Mouse (Mus musculus): ENCODE measurements at regions not wholly inside any gene's neighbourhood (a gene's known extent, or its start where the extent isn't known, plus 50 kb on each side); places are given as distances from the start of the nearest gene placed in this dataset.

GRCm38 (mm10) chr12:71566371-71566770 is 256.7 kb downstream of the Dact1 start:
- no peaks in the 10 kb centered on the region for H3K9me3 ChIP-seq (ENCODE audit: control insufficient read depth, low read length)
- H3K4me2 ChIP-seq (ENCODE audit: low read length): no peak overlapping the region
- WGBS: 93% methylated on average over 3 of the region's 3 CpGs
- no peak overlapping the region for H3K9ac ChIP-seq (replicated peaks; ENCODE audit: low read depth, low read length)
- no peaks in the 10 kb centered on the region for H3K36me3 ChIP-seq (ENCODE audit: control insufficient read depth, insufficient read depth)
- H3K27me3 ChIP-seq (replicated peaks; ENCODE audit: control insufficient read depth, insufficient read depth, low read length): no peaks in the 10 kb centered on the region
- H3K4me1 ChIP-seq (replicated peaks; ENCODE audit: control insufficient read depth, insufficient read depth, low read length): peaks cover 11% of the 10 kb centered on the region
- H3K4me3 ChIP-seq (replicated peaks; ENCODE audit: low read length): no peak overlapping the region
- no peak for ATAC-seq
- no peak overlapping the region for H3K27ac ChIP-seq (ENCODE audit: low read length)

GRCm38 (mm10) chr12:71568251-71568650 is 258.6 kb downstream of the Dact1 start:
- ATAC-seq: peak; percentile 55
- Histone ChIP-seq H3K4me3 (replicated peaks; ENCODE audit: low read length) (no peak overlapping the region), H3K27me3 (replicated peaks; ENCODE audit: control insufficient read depth, insufficient read depth, low read length) (no peaks in the 10 kb centered on the region), H3K9me3 (ENCODE audit: control insufficient read depth, low read length) (no peaks in the 10 kb centered on the region), H3K36me3 (ENCODE audit: control insufficient read depth, insufficient read depth) (no peaks in the 10 kb centered on the region), H3K9ac (replicated peaks; ENCODE audit: low read depth, low read length) (no peak overlapping the region), H3K27ac (ENCODE audit: low read length) (peak overlapping the region; percentile 7; the same call in 1 of the 2 replicates), H3K4me1 (replicated peaks; ENCODE audit: control insufficient read depth, insufficient read depth, low read length) (peaks cover 12% of the 10 kb centered on the region), H3K4me2 (ENCODE audit: low read length) (no peak overlapping the region)
- WGBS: 61% methylated on average over 5 of the region's 5 CpGs

DNA sequence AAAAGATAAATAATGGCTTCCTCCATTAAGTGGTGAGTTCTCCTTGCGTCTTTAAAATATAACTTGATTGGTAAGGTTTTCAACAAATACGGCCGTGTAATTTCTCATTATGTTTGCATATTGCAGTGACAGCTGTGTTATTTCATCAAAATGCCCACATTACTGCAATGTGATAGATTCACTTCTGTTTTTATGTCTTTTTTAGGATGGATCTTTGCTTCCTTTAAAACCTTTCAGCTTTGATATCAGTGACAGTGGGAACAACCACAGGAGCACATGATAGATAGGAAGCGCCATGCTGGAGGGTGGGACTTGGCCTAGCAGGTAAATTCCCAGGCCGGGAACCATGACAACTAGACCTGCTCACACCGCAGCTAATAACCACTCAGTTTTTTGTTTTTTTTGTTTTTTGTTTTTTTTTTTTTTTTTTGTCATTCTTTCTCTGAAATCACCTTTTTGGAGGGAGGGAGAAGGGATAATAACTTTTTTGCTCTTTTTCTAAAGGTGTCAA is 259.3 kb downstream of the Dact1 start:
- Histone ChIP-seq H3K9me3 (ENCODE audit: control insufficient read depth, low read length) (no peaks in the 10 kb centered on the region), H3K4me2 (ENCODE audit: low read length) (no peak overlapping the region), H3K27ac (ENCODE audit: low read length) (peak overlapping the region; percentile 25; the same call in 1 of the 2 replicates), H3K36me3 (ENCODE audit: control insufficient read depth, insufficient read depth) (no peaks in the 10 kb centered on the region), H3K4me1 (replicated peaks; ENCODE audit: control insufficient read depth, insufficient read depth, low read length) (peaks cover 15% of the 10 kb centered on the region), H3K27me3 (replicated peaks; ENCODE audit: control insufficient read depth, insufficient read depth, low read length) (no peaks in the 10 kb centered on the region), H3K4me3 (replicated peaks; ENCODE audit: low read length) (no peak overlapping the region), H3K9ac (replicated peaks; ENCODE audit: low read depth, low read length) (no peak overlapping the region)
- WGBS: 64% methylated on average over 6 of the region's 6 CpGs
- ATAC-seq: no peak

GRCm38 (mm10) chr12:71569662-71570061 is 260.0 kb downstream of the Dact1 start:
- no peak overlapping the region for H3K4me3 ChIP-seq (replicated peaks; ENCODE audit: low read length)
- no peaks in the 10 kb centered on the region for H3K27me3 ChIP-seq (replicated peaks; ENCODE audit: control insufficient read depth, insufficient read depth, low read length)
- no peaks in the 10 kb centered on the region for H3K36me3 ChIP-seq (ENCODE audit: control insufficient read depth, insufficient read depth)
- no peak overlapping the region for H3K27ac ChIP-seq (ENCODE audit: low read length)
- peaks cover 17% of the 10 kb centered on the region for H3K4me1 ChIP-seq (replicated peaks; ENCODE audit: control insufficient read depth, insufficient read depth, low read length)
- ATAC-seq: no peak
- no peak overlapping the region for H3K4me2 ChIP-seq (ENCODE audit: low read length)
- H3K9ac ChIP-seq (replicated peaks; ENCODE audit: low read depth, low read length): no peak overlapping the region
- WGBS: 27% methylated on average over 12 of the region's 12 CpGs
- H3K9me3 ChIP-seq (ENCODE audit: control insufficient read depth, low read length): no peaks in the 10 kb centered on the region

DNA sequence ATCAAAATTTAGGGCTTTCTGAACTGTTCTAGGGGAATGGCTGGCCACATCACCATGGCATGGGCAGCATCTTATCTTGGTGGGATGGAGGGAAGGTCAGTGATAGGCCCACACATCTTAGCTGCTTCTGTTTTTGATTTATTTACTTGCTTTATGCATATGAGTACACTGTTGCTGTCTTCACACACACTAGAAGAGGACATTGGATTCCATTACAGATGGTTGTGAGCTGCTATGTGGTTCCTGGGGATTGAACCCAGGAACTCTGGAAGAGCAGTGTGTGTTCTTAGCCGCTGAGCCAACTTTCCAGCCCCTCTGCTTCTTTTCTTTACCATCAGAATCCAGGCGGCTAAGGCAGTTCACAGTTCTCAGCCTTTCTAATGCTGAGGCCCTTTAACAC is 260.4 kb downstream of the Dact1 start:
- 80% methylated on average over 2 of the region's 2 CpGs for WGBS
- Histone ChIP-seq H3K4me1 (replicated peaks; ENCODE audit: control insufficient read depth, insufficient read depth, low read length) (peaks cover 17% of the 10 kb centered on the region), H3K4me3 (replicated peaks; ENCODE audit: low read length) (no peak overlapping the region), H3K9me3 (ENCODE audit: control insufficient read depth, low read length) (no peaks in the 10 kb centered on the region), H3K27me3 (replicated peaks; ENCODE audit: control insufficient read depth, insufficient read depth, low read length) (no peaks in the 10 kb centered on the region), H3K9ac (replicated peaks; ENCODE audit: low read depth, low read length) (no peak overlapping the region), H3K27ac (ENCODE audit: low read length) (no peak overlapping the region), H3K36me3 (ENCODE audit: control insufficient read depth, insufficient read depth) (no peaks in the 10 kb centered on the region), H3K4me2 (ENCODE audit: low read length) (no peak overlapping the region)
- ATAC-seq: no peak

GRCm38 (mm10) chr12:71572833-71573446 is 257.9 kb upstream of the Daam1 start:
- H3K27me3 ChIP-seq (replicated peaks; ENCODE audit: control insufficient read depth, insufficient read depth, low read length): no peaks in the 10 kb centered on the region
- 0 out of 2 replicates have a peak overlapping the region, but pooled peaks have one; percentile 1 for H3K4me2 ChIP-seq (ENCODE audit: low read length)
- no peak for ATAC-seq
- no peaks in the 10 kb centered on the region for H3K36me3 ChIP-seq (ENCODE audit: control insufficient read depth, insufficient read depth)
- 0 out of 2 replicates have a peak overlapping the region, but pooled peaks have one; percentile 23 for H3K9ac ChIP-seq (replicated peaks; ENCODE audit: low read depth, low read length)
- H3K4me1 ChIP-seq (replicated peaks; ENCODE audit: control insufficient read depth, insufficient read depth, low read length): peaks cover 16% of the 10 kb centered on the region
- H3K27ac ChIP-seq (ENCODE audit: low read length): peak overlapping the region; percentile 66
- 22% methylated on average over 14 of the region's 14 CpGs for WGBS
- H3K9me3 ChIP-seq (ENCODE audit: control insufficient read depth, low read length): no peaks in the 10 kb centered on the region
- H3K4me3 ChIP-seq (replicated peaks; ENCODE audit: low read length): no peak overlapping the region

- Histone ChIP-seq H3K27ac (ENCODE audit: low read length) (no peak overlapping the region; the same call in 1 of the 2 replicates), H3K9me3 (ENCODE audit: control insufficient read depth, low read length) (no peaks in the 10 kb centered on the region), H3K27me3 (replicated peaks; ENCODE audit: control insufficient read depth, insufficient read depth, low read length) (no peaks in the 10 kb centered on the region), H3K4me1 (replicated peaks; ENCODE audit: control insufficient read depth, insufficient read depth, low read length) (peaks cover 16% of the 10 kb centered on the region), H3K9ac (replicated peaks; ENCODE audit: low read depth, low read length) (no peak overlapping the region), H3K4me2 (ENCODE audit: low read length) (no peak overlapping the region), H3K36me3 (ENCODE audit: control insufficient read depth, insufficient read depth) (no peaks in the 10 kb centered on the region), H3K4me3 (replicated peaks; ENCODE audit: low read length) (no peak overlapping the region)
- WGBS: 29% methylated on average over 8 of the region's 8 CpGs
- peak; percentile 36; the same call in 1 of the 2 replicates for ATAC-seq
These were observed 257.4 kb upstream of the Daam1 start for GRCm38 (mm10) chr12:71573456-71573855.

GRCm38 (mm10) chr12:71574685-71575084 is 256.2 kb upstream of the Daam1 start:
- no peaks in the 10 kb centered on the region for H3K9me3 ChIP-seq (ENCODE audit: control insufficient read depth, low read length)

GRCm38 (mm10) chr12:71577349-71577748 is 253.5 kb upstream of the Daam1 start:
- WGBS: 6% methylated on average over 9 of the region's 9 CpGs
- H3K4me3 ChIP-seq (replicated peaks; ENCODE audit: low read length): peak overlapping the region; percentile 22; the same call in 1 of the 2 replicates
- ATAC-seq: no peak
- peaks cover 21% of the 10 kb centered on the region for H3K4me1 ChIP-seq (replicated peaks; ENCODE audit: control insufficient read depth, insufficient read depth, low read length)
- no peak overlapping the region for H3K27ac ChIP-seq (ENCODE audit: low read length)
- no peaks in the 10 kb centered on the region for H3K27me3 ChIP-seq (replicated peaks; ENCODE audit: control insufficient read depth, insufficient read depth, low read length)
- H3K36me3 ChIP-seq (ENCODE audit: control insufficient read depth, insufficient read depth): no peaks in the 10 kb centered on the region
- no peaks in the 10 kb centered on the region for H3K9me3 ChIP-seq (ENCODE audit: control insufficient read depth, low read length)
- peak overlapping the region; percentile 41 for H3K4me2 ChIP-seq (ENCODE audit: low read length)
- H3K9ac ChIP-seq (replicated peaks; ENCODE audit: low read depth, low read length): no peak overlapping the region

More at GRCm38 (mm10) chr12:71574685-71575084, 256.2 kb upstream of the Daam1 start:
- no peak overlapping the region for H3K9ac ChIP-seq (replicated peaks; ENCODE audit: low read depth, low read length)
- H3K27ac ChIP-seq (ENCODE audit: low read length): no peak overlapping the region
- no peaks in the 10 kb centered on the region for H3K36me3 ChIP-seq (ENCODE audit: control insufficient read depth, insufficient read depth)
- H3K27me3 ChIP-seq (replicated peaks; ENCODE audit: control insufficient read depth, insufficient read depth, low read length): no peaks in the 10 kb centered on the region
- ATAC-seq: no peak
- 87% methylated on average over 10 of the region's 10 CpGs for WGBS
- peaks cover 14% of the 10 kb centered on the region for H3K4me1 ChIP-seq (replicated peaks; ENCODE audit: control insufficient read depth, insufficient read depth, low read length)
- H3K4me3 ChIP-seq (replicated peaks; ENCODE audit: low read length): no peak overlapping the region
- no peak overlapping the region for H3K4me2 ChIP-seq (ENCODE audit: low read length)

Measured in forebrain, embryonic 16.5 days (tissue).